Mouse (Mus musculus): ENCODE measurements around the gene Gm6588.

DNA sequence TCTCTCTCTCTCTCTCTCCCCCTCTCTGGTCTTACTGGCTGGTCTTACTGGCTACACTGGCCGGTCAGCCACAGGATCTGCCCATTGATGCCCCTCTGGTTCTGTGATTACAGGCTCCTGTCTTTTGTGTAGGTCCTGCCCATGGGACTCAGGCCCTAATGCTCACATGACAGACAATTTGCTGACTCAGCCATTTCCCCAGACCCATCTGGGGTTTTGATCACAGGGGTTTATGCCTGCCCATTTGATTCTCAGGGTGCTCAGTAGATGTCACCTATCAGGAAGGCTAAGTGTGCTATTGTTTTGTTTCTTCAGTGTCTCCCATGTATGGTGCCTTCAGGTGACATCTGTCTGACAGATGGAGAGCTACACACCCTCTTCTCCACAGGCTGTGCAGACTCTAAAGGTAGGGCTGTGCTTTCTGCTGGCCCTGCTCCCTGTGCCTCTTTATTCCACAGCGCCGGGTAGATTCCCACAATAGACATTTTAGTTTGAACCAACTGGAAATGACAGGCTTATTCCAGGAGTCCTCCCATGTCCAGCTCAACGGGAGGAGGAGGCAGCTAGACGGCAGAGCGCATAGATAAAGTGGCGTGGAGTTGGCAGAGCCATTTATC lies 47.6 kb downstream of the Gm6588 start:
- TF ChIP-seq CTCF (IDR thresholded peaks at IDR 0.05; ENCODE audit: extremely low read depth, insufficient read length, insufficient replicate concordance, low read depth, low read length) (no peak), POLR2A (IDR thresholded peaks at IDR 0.05; ENCODE audit: low read depth, low read length) (no peak)
